Mouse (Mus musculus): ENCODE results near the gene Gm20388.

Gene Gm20388

GRCm38 (mm10) chr8:120948620-120949491, 1038.2 kb downstream of the Gm20388 start:
- DNase-seq, result peak; percentile 36

- DNase-seq, result no peak
These were observed 1040.1 kb downstream of the Gm20388 start for GRCm38 (mm10) chr8:120950674-120951218.

GRCm38 (mm10) chr8:120959470-120959891, 1048.8 kb downstream of the Gm20388 start:
- DNase-seq, result no peak

DNA sequence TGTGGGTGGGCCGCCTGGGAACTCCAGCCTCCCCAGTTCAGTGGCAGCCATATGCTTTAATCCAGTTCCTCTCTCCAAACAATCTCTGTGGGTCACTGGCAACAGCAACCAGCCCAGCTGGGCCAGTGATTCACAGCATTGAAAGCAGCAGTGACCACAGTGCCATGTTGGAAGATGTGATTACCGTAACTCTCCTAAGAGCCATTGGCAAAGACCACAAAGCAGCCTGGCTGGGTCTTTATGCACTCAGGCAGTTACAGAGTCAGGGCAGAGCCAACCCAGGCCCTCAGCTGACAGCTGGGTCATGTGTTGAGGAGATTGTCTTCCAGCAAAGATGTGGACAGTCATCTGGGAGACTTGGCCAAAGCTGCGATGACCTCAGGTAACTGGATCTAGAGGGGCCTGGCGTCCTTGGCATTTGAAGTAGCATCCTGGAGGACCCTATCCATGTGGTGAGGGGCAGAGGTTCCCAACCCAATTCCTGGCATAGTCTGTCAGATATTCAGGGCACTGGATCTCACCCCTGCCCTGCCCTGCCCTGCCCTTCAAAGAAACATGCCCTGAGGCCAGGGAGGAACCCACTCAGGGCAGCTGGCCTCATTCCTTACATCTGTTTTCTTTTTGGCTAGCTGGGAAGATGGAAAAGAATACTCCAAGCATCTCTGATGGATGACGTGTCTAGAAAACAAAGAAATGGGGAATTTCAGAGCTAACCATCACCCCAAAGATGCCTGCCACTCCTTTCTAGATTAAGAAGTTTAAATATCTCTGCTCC, 1052.2 kb downstream of the Gm20388 start:
- DNase-seq, result no peak

DNA sequence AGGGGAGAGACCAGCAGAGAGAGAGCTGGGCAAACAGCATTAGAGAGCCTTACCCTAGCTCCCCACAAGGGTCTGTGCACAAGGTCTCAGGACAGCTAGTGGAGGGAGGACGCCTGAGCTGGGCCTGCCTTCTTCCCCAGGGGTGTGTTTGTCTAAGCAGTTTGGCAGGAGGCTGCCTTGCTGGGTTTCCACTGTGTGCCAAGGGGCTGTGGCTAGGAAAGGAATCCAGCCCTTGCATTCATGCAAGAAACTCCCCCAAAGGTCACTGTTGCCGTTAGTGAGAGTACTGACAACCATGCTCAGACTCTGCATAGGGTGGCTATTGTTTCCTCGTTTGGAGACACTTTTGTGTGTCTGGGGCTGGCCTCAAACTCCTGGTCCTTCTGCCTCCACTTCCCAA, 1055.9 kb downstream of the Gm20388 start:
- DNase-seq, result peak in 1 of 2 experiments; percentile 60

DNA sequence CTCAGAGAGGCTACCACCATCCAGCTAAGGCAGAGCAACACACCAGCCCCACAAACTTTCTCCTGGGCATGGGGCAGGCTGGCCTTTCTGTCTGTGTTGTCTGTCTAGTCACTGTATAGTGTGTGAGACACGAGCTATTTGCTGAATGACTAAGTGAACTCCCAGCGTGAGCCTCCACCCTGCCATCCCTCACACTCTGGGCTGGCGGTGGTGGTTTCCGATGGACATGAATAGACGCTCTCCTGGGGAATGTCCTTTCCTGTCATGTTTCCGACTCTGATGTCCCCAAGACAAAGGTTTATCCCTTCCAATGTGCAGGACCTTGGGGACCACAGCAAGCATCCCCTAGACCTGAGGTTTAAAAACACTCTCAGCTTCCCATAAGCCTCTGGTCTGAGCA, 1057.7 kb downstream of the Gm20388 start:
- DNase-seq, result no peak

DNA sequence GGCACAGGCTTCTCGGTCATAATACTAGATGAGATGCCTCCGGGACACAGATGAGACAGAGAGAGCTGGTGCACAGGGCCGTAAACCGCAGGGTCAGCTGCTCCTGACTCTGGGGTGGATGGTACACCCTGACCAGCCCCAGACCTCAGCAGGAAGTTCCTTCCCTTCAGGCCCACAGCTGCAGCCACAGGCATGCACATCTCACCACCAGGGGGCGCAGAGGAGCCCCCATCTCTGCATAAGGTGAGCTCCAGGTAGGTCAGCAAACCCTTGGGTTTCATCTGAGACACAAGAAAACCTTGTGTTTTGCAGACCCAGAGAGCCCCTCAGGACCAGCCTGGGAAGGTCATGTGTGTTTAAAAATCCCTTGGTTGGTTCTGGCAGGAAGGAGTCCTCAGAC, 1059.7 kb downstream of the Gm20388 start:
- DNase-seq, result peak; percentile 42 to 54

- DNase-seq, result peak; percentile 84 to 90
These were observed 1061.2 kb downstream of the Gm20388 start for GRCm38 (mm10) chr8:120971691-120972469.

GRCm38 (mm10) chr8:120973046-120973445, 1062.4 kb downstream of the Gm20388 start:
- no peak for DNase-seq

- peak; percentile 52 to 70 for DNase-seq
These were observed 1066.5 kb downstream of the Gm20388 start for GRCm38 (mm10) chr8:120977131-120977530.

DNA sequence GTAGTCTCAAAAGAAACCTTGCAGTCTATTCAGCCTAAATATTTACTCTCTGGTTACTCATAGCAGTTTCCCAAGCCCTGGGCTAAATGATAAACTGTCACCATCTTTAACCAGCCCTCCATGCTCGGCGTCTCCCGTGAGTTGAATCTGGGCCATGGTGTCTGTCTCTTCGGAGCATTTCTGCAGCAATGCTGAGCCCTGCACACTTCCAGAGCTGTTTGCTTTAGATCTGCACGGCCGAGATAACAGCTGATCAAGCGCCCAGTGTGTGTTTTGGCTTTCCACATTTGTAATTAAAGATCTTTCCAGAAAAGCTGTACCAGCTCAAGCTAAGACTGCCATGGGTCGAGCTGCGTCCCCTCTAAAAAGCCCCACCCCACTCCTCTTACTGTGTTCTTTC, 1068.6 kb downstream of the Gm20388 start:
- DNase-seq, result peak; percentile 28 to 74

- DNase-seq, result no peak
These were observed 1070.3 kb downstream of the Gm20388 start for GRCm38 (mm10) chr8:120980948-120981347.

DNA sequence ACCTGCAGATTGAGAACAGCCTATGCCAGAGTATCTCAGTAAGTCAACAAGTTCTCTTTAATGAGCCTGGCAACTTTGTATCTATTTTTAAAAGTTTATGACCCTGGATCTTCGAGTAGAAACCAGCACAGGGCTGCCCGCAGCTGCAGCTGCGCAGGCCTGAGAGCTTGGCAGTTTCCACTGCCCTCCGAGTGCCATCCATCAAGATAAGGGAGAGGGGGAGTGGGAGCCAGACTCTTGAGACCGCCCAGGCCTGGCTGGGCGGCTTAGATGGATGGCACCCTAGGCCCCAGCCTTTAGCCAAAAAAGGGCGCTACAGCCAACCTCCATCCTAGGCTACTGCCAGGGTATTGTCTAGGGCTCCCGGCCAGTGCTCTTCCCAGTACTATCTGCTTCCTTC, 1074.2 kb downstream of the Gm20388 start:
- DNase-seq, result no peak

- peak in 1 of 2 experiments; percentile 55 for DNase-seq
These were observed 1075.4 kb downstream of the Gm20388 start for GRCm38 (mm10) chr8:120986022-120986421.

- DNase-seq, result no peak
These were observed 1083.1 kb downstream of the Gm20388 start for GRCm38 (mm10) chr8:120993738-120994137.

DNA sequence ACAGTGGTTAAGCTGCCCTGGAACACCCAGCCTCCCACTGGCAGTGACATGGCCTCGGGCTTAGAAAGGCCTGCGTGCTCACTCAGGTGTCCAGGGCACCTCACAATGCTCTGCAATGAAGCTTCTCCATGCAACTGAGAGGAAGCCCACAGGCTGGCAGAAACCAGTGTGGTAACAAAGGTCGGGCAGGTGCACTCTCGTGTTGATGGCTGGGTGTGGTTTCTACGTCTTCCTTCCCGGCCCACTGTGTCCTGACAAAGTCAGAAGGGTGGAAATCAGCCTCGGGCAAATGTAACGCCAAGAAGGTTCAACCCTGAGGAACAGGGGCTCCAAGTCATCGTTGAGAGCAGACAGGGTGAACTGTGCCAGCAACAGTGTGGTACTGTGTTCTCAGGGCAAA, 1084.8 kb downstream of the Gm20388 start:
- no peak for DNase-seq

GRCm38 (mm10) chr8:120996905-120997581, 1086.4 kb downstream of the Gm20388 start:
- no peak for DNase-seq

- no peak for DNase-seq
These were observed 1087.3 kb downstream of the Gm20388 start for GRCm38 (mm10) chr8:120997926-120998325.

DNA sequence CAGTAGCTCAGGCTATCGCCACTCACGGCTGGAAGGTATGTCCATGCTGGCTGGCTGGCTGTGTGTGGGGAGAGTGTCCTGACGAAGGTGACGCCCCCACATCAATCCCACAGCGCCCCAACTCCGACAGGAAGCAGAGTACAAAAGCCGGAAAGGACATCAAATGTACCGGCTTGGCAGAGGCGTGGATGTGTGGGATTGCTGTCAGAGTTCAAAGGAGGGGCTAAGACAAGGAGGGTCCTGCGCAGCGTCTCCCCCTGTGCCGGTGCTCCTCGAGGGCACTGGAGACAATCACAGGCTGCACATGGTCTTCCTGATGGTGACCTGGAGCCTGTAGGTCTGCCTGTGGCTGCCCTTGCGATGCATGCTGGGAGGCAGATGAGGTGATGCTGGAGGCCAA, 1088.3 kb downstream of the Gm20388 start:
- DNase-seq, result peak; percentile 63 to 76

- DNase-seq, result no peak
These were observed 1091.3 kb downstream of the Gm20388 start for GRCm38 (mm10) chr8:121001951-121002350.

DNA sequence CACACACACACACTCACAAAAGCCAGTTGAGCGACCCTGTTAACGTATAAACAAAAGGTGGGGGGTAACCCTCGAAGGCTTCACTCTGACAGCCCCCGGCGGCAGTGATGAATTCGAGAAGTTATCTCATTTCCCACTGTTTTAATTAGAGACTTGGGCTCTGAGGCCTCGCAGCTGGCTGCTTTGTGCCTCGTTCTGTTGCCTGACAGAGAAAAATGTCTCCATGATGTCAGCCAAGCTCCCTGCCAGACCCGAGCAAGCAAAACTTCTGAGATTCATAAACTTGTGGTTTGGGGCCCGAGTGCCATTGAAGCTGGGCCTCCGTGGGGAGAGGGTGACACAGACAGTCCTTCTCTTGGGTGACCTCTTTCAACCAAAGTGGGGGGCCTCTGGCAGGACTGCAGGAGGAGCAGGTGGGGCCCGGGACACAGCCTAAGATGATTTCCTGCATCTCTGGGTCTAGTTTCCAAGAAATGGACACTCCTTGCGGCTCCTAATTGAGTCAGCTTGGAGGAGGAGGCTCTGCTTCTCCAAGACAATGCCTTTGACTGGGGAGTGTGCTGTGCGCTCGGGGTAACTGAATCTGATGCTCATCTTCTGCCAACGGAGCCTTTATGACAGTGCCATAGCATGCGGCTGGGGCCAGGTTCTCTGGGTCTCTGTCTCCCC, 1092.4 kb downstream of the Gm20388 start:
- peak; percentile 57 to 77 for DNase-seq

GRCm38 (mm10) chr8:121003639-121004038, 1093.0 kb downstream of the Gm20388 start:
- DNase-seq, result no peak
